Mouse (Mus musculus) NIH3T3 (cell line): ENCODE results near the gene Plvap.
A peak's percentile ranks its signal among the peaks of the same experiment; 100 is the strongest.

Experiments
- DNase-seq: peaks from one replicate; pipeline ENCODE4 v3.0.0-alpha.2; 2012; ENCODE audit warnings: low read depth

Gene Plvap

GRCm38 (mm10) chr8:71511644-71512043 is at the start of gene Plvap:
TSS of gene Plvap (minus strand) at chr8:71511752.
- no peak for DNase-seq

GRCm38 (mm10) chr8:71560765-71561164 is 49.2 kb upstream of the Plvap start:
- DNase-seq: no peak

GRCm38 (mm10) chr8:71560071-71560470 is 48.5 kb upstream of the Plvap start:
- no peak for DNase-seq

- no peak for DNase-seq
These were observed 47.6 kb upstream of the Plvap start for GRCm38 (mm10) chr8:71558958-71559690.

GRCm38 (mm10) chr8:71558071-71558957 is 46.8 kb upstream of the Plvap start, which contains the start of gene Tmem221:
TSS of gene Tmem221 (minus strand) at chr8:71558871.
- DNase-seq: no peak

- DNase-seq: no peak
These were observed 43.1 kb upstream of the Plvap start for GRCm38 (mm10) chr8:71554644-71555043.

GRCm38 (mm10) chr8:71554001-71554400 is 42.4 kb upstream of the Plvap start:
- no peak for DNase-seq

- no peak for DNase-seq
These were observed 41.2 kb upstream of the Plvap start for GRCm38 (mm10) chr8:71552770-71553169.

GRCm38 (mm10) chr8:71550754-71551153 is 39.2 kb upstream of the Plvap start:
- no peak for DNase-seq

GRCm38 (mm10) chr8:71547590-71547989 is 36.0 kb upstream of the Plvap start:
- no peak for DNase-seq

- no peak for DNase-seq
These were observed 33.5 kb upstream of the Plvap start for GRCm38 (mm10) chr8:71545053-71545452.

- no peak for DNase-seq
These were observed 32.2 kb upstream of the Plvap start for GRCm38 (mm10) chr8:71543755-71544154.

GRCm38 (mm10) chr8:71542632-71543343 is 31.2 kb upstream of the Plvap start, which contains the start of gene Mvb12a:
TSS of gene Mvb12a (plus strand) at chr8:71542922.
- DNase-seq: peak; percentile 99

GRCm38 (mm10) chr8:71537028-71537867 is 25.7 kb upstream of the Plvap start, which contains the start of gene Bst2:
TSS of gene Bst2 (minus strand) at chr8:71537456.
- peak; percentile 93 for DNase-seq

GRCm38 (mm10) chr8:71535663-71536062 is 24.1 kb upstream of the Plvap start:
- no peak for DNase-seq

GRCm38 (mm10) chr8:71534263-71534810 is 22.8 kb upstream of the Plvap start:
- DNase-seq: no peak

- DNase-seq: peak; percentile 69
These were observed 19.3 kb upstream of the Plvap start for GRCm38 (mm10) chr8:71530735-71531467.

GRCm38 (mm10) chr8:71528362-71529073 is 17.0 kb upstream of the Plvap start:
- no peak for DNase-seq

GRCm38 (mm10) chr8:71527162-71527870 is 15.8 kb upstream of the Plvap start:
- DNase-seq: peak; percentile 62
